Mouse (Mus musculus): ENCODE results near the gene Hoxd8.

Hoxd8 gene

GRCm38 (mm10) chr2:74669650-74670235 lies 34.7 kb upstream of the Hoxd8 start:
- DNase-seq (ENCODE audit: low read depth, low spot score) = no peak

- no peak for DNase-seq (ENCODE audit: low read depth, low spot score)
Observed at GRCm38 (mm10) chr2:74670632-74671188, 33.7 kb upstream of the Hoxd8 start.

- DNase-seq (ENCODE audit: low read depth, low spot score) = no peak
Observed at GRCm38 (mm10) chr2:74671847-74672246, 32.6 kb upstream of the Hoxd8 start.

- peak; percentile 89 for DNase-seq (ENCODE audit: low read depth, low spot score)
Observed at GRCm38 (mm10) chr2:74672481-74673362, 31.7 kb upstream of the Hoxd8 start.

GRCm38 (mm10) chr2:74673835-74674425 lies 30.5 kb upstream of the Hoxd8 start:
- DNase-seq (ENCODE audit: low read depth, low spot score) = peak; percentile 82

- peak; percentile 74 for DNase-seq (ENCODE audit: low read depth, low spot score)
Observed at GRCm38 (mm10) chr2:74674881-74675665, 29.3 kb upstream of the Hoxd8 start, which contains the start of gene Hoxd12. Gene Hoxd12, plus strand, starts transcription at chr2:74675013.

GRCm38 (mm10) chr2:74675666-74676282 lies 28.6 kb upstream of the Hoxd8 start:
- no peak for DNase-seq (ENCODE audit: low read depth, low spot score)

- no peak for DNase-seq (ENCODE audit: low read depth, low spot score)
Observed at GRCm38 (mm10) chr2:74676376-74677052, 27.9 kb upstream of the Hoxd8 start.

- no peak for DNase-seq (ENCODE audit: low read depth, low spot score)
Observed at GRCm38 (mm10) chr2:74677106-74677505, 27.3 kb upstream of the Hoxd8 start.

GRCm38 (mm10) chr2:74678891-74679595 lies 25.4 kb upstream of the Hoxd8 start, which contains the start of gene Hoxd11:
Gene Hoxd11, plus strand, starts transcription at chr2:74679557.
- DNase-seq (ENCODE audit: low read depth, low spot score) = no peak

GRCm38 (mm10) chr2:74679596-74679971 lies 24.8 kb upstream of the Hoxd8 start:
- no peak for DNase-seq (ENCODE audit: low read depth, low spot score)

GRCm38 (mm10) chr2:74679980-74680379 lies 24.4 kb upstream of the Hoxd8 start:
- DNase-seq (ENCODE audit: low read depth, low spot score) = no peak

GRCm38 (mm10) chr2:74680561-74681398 lies 23.6 kb upstream of the Hoxd8 start:
- no peak for DNase-seq (ENCODE audit: low read depth, low spot score)

- no peak for DNase-seq (ENCODE audit: low read depth, low spot score)
Observed at GRCm38 (mm10) chr2:74681594-74682531, 22.6 kb upstream of the Hoxd8 start.

- DNase-seq (ENCODE audit: low read depth, low spot score) = no peak
Observed at GRCm38 (mm10) chr2:74682796-74683195, 21.6 kb upstream of the Hoxd8 start.

GRCm38 (mm10) chr2:74683471-74683951 lies 20.9 kb upstream of the Hoxd8 start:
- DNase-seq (ENCODE audit: low read depth, low spot score) = no peak

- DNase-seq (ENCODE audit: low read depth, low spot score) = no peak
Observed at GRCm38 (mm10) chr2:74684106-74684505, 20.3 kb upstream of the Hoxd8 start.

Data from forelimb bud, embryonic 11.5 days (tissue).